Mouse (Mus musculus) hindbrain, embryonic 15.5 days (tissue): Measurements from ENCODE around the gene Ttll3. TPM values are rescaled to one million over a fixed set of nuclear protein-coding genes. Genes with fewer than 3 reads are reported as not detected.

Experiments used
- ATAC-seq: fragments of 200-750 bp; cut with Nextera tagmentation; 2 replicates; pipeline ENCODE4 v1.8.0; 2017; ENCODE audit warnings: low read depth, moderate number of reproducible peaks, moderate TSS enrichment; ENCODE audit not compliant: low FRiP score
- H3K27ac ChIP-seq: fragments of 300-500 bp; sonication (generic); replicated peaks from 2 replicates; pipeline ENCODE4 v1.5.1; 2015; ENCODE audit warnings: mild to moderate bottlenecking, inconsistent platforms
- H3K27me3 ChIP-seq: fragments of 300-500 bp; sonication (generic); 2 replicates; pipeline ENCODE4 v1.6.1; 2015; ENCODE audit warnings: control low read depth, inconsistent platforms
- H3K36me3 ChIP-seq: fragments of 300-500 bp; sonication (generic); 2 replicates; pipeline ENCODE4 v1.6.1; 2015; ENCODE audit warnings: control low read depth, inconsistent platforms
- H3K4me1 ChIP-seq: fragments of 300-500 bp; sonication (generic); replicated peaks from 2 replicates; pipeline ENCODE4 v1.6.1; 2015; ENCODE audit warnings: control low read depth, inconsistent platforms
- H3K4me2 ChIP-seq: fragments of 300-500 bp; sonication (generic); 2 replicates; pipeline ENCODE4 v1.6.1; 2015; ENCODE audit warnings: moderate library complexity, mild to moderate bottlenecking, inconsistent platforms
- H3K4me3 ChIP-seq: fragments of 300-500 bp; sonication (generic); 2 replicates; pipeline ENCODE4 v1.5.1; 2015; ENCODE audit warnings: mild to moderate bottlenecking, inconsistent platforms
- H3K9ac ChIP-seq: fragments of 300-500 bp; sonication (generic); 2 replicates; pipeline ENCODE4 v1.6.1; 2015; ENCODE audit warnings: inconsistent platforms
- H3K9me3 ChIP-seq: fragments of 300-500 bp; sonication (generic); 2 replicates; pipeline ENCODE4 v1.6.1; 2016; ENCODE audit warnings: control low read depth, inconsistent platforms
- WGBS: fragments of 180-500 bp; shearing (Covaris S2); methylation state at CpG from one replicate; pipeline ENCODE4 v1.1.7; 2015; 5-methylcytosine and 5-hydroxymethylcytosine counted together
- microRNA-seq: library from miRNA; unstranded; fragments of <30 nt; microRNA quantifications from one replicate; pipeline ENCODE4, GENCODE M21; 2016
- polyA plus RNA-seq: library from polyadenylated mRNA; unstranded; fragments of >200 nt; fragmentation: Nextera tagmentation; extraction: Ambion mirVana; gene quantifications from 2 replicates; pipeline ENCODE4 v1.2.1, GENCODE M21; 2015

Ttll3 gene
- polyA plus RNA-seq, 1 experiment from 2014 or later: 11.3 TPM

GRCm38 (mm10) chr6:113443091-113443490 is 54.0 kb downstream of the Ttll3 start:
- peaks cover 15% of the 10 kb centered on the region for H3K36me3 ChIP-seq

GRCm38 (mm10) chr6:113444207-113444965 is 55.3 kb downstream of the Ttll3 start:
- H3K27ac ChIP-seq: no peak overlapping the region
- peaks cover 17% of the 10 kb centered on the region for H3K4me1 ChIP-seq
- H3K36me3 ChIP-seq: peaks cover 24% of the 10 kb centered on the region
- H3K4me3 ChIP-seq: no peak overlapping the region
- H3K4me2 ChIP-seq: no peak overlapping the region
- H3K27me3 ChIP-seq: no peaks in the 10 kb centered on the region
- H3K9me3 ChIP-seq: no peaks in the 10 kb centered on the region
- no peak for ATAC-seq
- WGBS: 75% methylated on average over 7 of the region's 8 CpGs
- H3K9ac ChIP-seq: no peak overlapping the region

More at GRCm38 (mm10) chr6:113443091-113443490, 54.0 kb downstream of the Ttll3 start:
- Histone ChIP-seq H3K9ac (peak overlapping the region; percentile 85), H3K4me1 (peaks cover 17% of the 10 kb centered on the region), H3K4me2 (peak overlapping the region; percentile 75), H3K27ac (peak overlapping the region; percentile 80), H3K9me3 (no peaks in the 10 kb centered on the region), H3K27me3 (no peaks in the 10 kb centered on the region), H3K4me3 (peak overlapping the region; percentile 77)
- ATAC-seq: no peak
- WGBS: 48% methylated on average over 12 of the region's 12 CpGs

- WGBS: 91% methylated on average over 4 of the region's 4 CpGs
- H3K4me3 ChIP-seq: no peak overlapping the region
- no peaks in the 10 kb centered on the region for H3K9me3 ChIP-seq
- peaks cover 12% of the 10 kb centered on the region for H3K4me1 ChIP-seq
- no peak overlapping the region for H3K4me2 ChIP-seq
- H3K9ac ChIP-seq: no peak overlapping the region
- H3K36me3 ChIP-seq: peaks cover 24% of the 10 kb centered on the region
- no peaks in the 10 kb centered on the region for H3K27me3 ChIP-seq
- no peak overlapping the region for H3K27ac ChIP-seq
- no peak for ATAC-seq
These were observed 58.6 kb downstream of the Ttll3 start for GRCm38 (mm10) chr6:113447639-113448038.

- no peak overlapping the region for H3K27ac ChIP-seq
- H3K9me3 ChIP-seq: no peaks in the 10 kb centered on the region
- no peaks in the 10 kb centered on the region for H3K27me3 ChIP-seq
- H3K4me1 ChIP-seq: no peaks in the 10 kb centered on the region
- peaks cover 22% of the 10 kb centered on the region for H3K36me3 ChIP-seq
- WGBS: 78% methylated on average over 2 of the region's 2 CpGs
- ATAC-seq: no peak; the same call in 1 of the 2 replicates
- no peak overlapping the region for H3K4me2 ChIP-seq
- H3K4me3 ChIP-seq: no peak overlapping the region
- H3K9ac ChIP-seq: no peak overlapping the region
These were observed 62.8 kb downstream of the Ttll3 start for GRCm38 (mm10) chr6:113451839-113452238.

GRCm38 (mm10) chr6:113455007-113455406 is 65.9 kb downstream of the Ttll3 start:
- H3K4me3 ChIP-seq: no peak overlapping the region
- no peaks in the 10 kb centered on the region for H3K36me3 ChIP-seq
- ATAC-seq: no peak
- H3K9ac ChIP-seq: no peak overlapping the region
- no peak overlapping the region for H3K27ac ChIP-seq
- no peak overlapping the region for H3K4me2 ChIP-seq
- H3K9me3 ChIP-seq: no peaks in the 10 kb centered on the region
- no peaks in the 10 kb centered on the region for H3K4me1 ChIP-seq
- H3K27me3 ChIP-seq: no peaks in the 10 kb centered on the region
- 74% methylated on average over 5 of the region's 5 CpGs for WGBS

GRCm38 (mm10) chr6:113457952-113458534 is 69.0 kb downstream of the Ttll3 start, which contains the start of gene Il17re:
Gene Il17re (plus strand): TSS chr6:113458484.
- Histone ChIP-seq H3K36me3 (no peaks in the 10 kb centered on the region), H3K9ac (no peak within 1 kb of the TSS), H3K9me3 (no peaks in the 10 kb centered on the region), H3K4me1 (no peaks in the 10 kb centered on the region), H3K4me2 (no peak within 1 kb of the TSS), H3K27me3 (no peaks in the 10 kb centered on the region), H3K4me3 (no peak within 1 kb of the TSS), H3K27ac (no peak within 1 kb of the TSS)
- 86% methylated on average over 10 of the region's 10 CpGs for WGBS
- ATAC-seq: no peak

- no peak overlapping the region for H3K27ac ChIP-seq
- no peaks in the 10 kb centered on the region for H3K36me3 ChIP-seq
- H3K4me3 ChIP-seq: no peak overlapping the region
- no peaks in the 10 kb centered on the region for H3K4me1 ChIP-seq
- H3K27me3 ChIP-seq: no peaks in the 10 kb centered on the region
- H3K9ac ChIP-seq: no peak overlapping the region
- no peaks in the 10 kb centered on the region for H3K9me3 ChIP-seq
- H3K4me2 ChIP-seq: no peak overlapping the region
- 65% methylated on average over 10 of the region's 10 CpGs for WGBS
- ATAC-seq: no peak
These were observed 69.6 kb downstream of the Ttll3 start for GRCm38 (mm10) chr6:113458635-113459034.

- ATAC-seq: no peak
- Histone ChIP-seq H3K27ac (no peak overlapping the region), H3K36me3 (no peaks in the 10 kb centered on the region), H3K4me3 (no peak overlapping the region), H3K9me3 (no peaks in the 10 kb centered on the region), H3K27me3 (0 out of 2 replicates have a peak, but pooled peaks cover 4% of the 10 kb centered on the region), H3K4me1 (no peaks in the 10 kb centered on the region; the same call in 1 of the 2 replicates), H3K9ac (no peak overlapping the region), H3K4me2 (no peak overlapping the region)
- WGBS: 72% methylated on average over 7 of the region's 7 CpGs
These were observed 75.0 kb downstream of the Ttll3 start for GRCm38 (mm10) chr6:113464040-113464439.

Small RNA genes within 50 kb of the gene (microRNA-seq; reads per million reads assigned to microRNA genes)
- not detected for gene Gm24387

Other genes with a start within 250 kb of the Ttll3 start
- gene Lhfpl4, start 193.9 kb upstream of the Ttll3 start, polyA plus RNA-seq: 61.5 and 66.2 TPM in 2 replicates
- 35.7 and 41.0 TPM in 2 replicates for gene Mtmr14, start 151.4 kb upstream of the Ttll3 start, polyA plus RNA-seq
- 4.8 and 10.2 TPM in 2 replicates for gene Cpne9, start 107.0 kb upstream of the Ttll3 start, polyA plus RNA-seq
- gene Brpf1, start 82.1 kb upstream of the Ttll3 start, polyA plus RNA-seq: 16.3 and 17.1 TPM in 2 replicates
- gene Ogg1, start 62.3 kb upstream of the Ttll3 start, polyA plus RNA-seq: 8.5 and 9.3 TPM in 2 replicates
- gene Camk1, start 45.3 kb upstream of the Ttll3 start, polyA plus RNA-seq: 112 and 117 TPM in 2 replicates
- 70.7 and 77.5 TPM in 2 replicates for gene Tada3, start 11.4 kb upstream of the Ttll3 start, polyA plus RNA-seq
- 413 and 423 TPM in 2 replicates for gene Arpc4, start 11.1 kb upstream of the Ttll3 start, polyA plus RNA-seq
- 18.7 and 23.3 TPM in 2 replicates for gene Rpusd3, start 30.1 kb downstream of the Ttll3 start, polyA plus RNA-seq
- gene Cidec, start 46.5 kb downstream of the Ttll3 start, polyA plus RNA-seq: not detected in 2 replicates
- 96.5 and 98.2 TPM in 2 replicates for gene Jagn1, start 53.3 kb downstream of the Ttll3 start, polyA plus RNA-seq
- 0.09 and 0.21 TPM in 2 replicates for gene Il17re, start 69.2 kb downstream of the Ttll3 start, polyA plus RNA-seq
- gene Il17rc, start 82.2 kb downstream of the Ttll3 start, polyA plus RNA-seq: 3.2 and 4.6 TPM in 2 replicates
- gene Creld1, start 94.0 kb downstream of the Ttll3 start, polyA plus RNA-seq: 77.8 and 92.7 TPM in 2 replicates
- 11.3 and 12.6 TPM in 2 replicates for gene Prrt3, start 112.7 kb downstream of the Ttll3 start, polyA plus RNA-seq
- gene Emc3, start 142.4 kb downstream of the Ttll3 start, polyA plus RNA-seq: 109 and 115 TPM in 2 replicates
- gene Fancd2, start 142.4 kb downstream of the Ttll3 start, polyA plus RNA-seq: 2.0 and 2.6 TPM in 2 replicates
- not detected in 2 replicates for gene Fancd2os, start 211.5 kb downstream of the Ttll3 start, polyA plus RNA-seq
- 244 and 249 TPM in 2 replicates for gene Brk1, start 215.5 kb downstream of the Ttll3 start, polyA plus RNA-seq
- 71.2 and 78.7 TPM in 2 replicates for gene Vhl, start 234.7 kb downstream of the Ttll3 start, polyA plus RNA-seq
- 2.9 and 3.6 TPM in 2 replicates for gene Irak2, start 249.2 kb downstream of the Ttll3 start, polyA plus RNA-seq